Mouse (Mus musculus): ENCODE results near the gene Klc3. TPM values are rescaled to one million over a fixed set of nuclear protein-coding genes. Genes with fewer than 3 reads are reported as not detected.

Klc3 gene
- polyA plus RNA-seq, 1 experiment = 7.9 TPM

DNA sequence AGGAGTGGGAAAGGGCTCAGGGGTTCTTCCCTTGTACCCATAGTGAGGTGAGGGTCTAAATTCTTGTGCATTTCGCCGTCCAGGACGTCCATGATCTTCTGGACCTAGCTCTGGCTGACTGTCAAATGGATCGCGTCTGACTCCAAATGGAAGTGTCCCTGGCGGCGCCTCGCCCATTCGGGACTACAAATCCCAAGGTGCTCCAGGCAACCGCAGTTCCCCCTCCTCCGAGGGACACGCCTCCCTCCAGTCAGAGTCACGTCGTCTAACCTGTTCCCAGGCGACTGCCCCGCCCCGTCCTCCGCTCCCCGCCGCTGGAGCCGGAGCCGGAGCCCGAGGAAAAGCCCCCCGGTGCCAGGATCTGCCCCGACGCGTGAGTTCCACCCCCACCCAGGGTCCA, 43.0 kb downstream of the Klc3 start:
- DNase-seq (ENCODE audit: low spot score) = peak; percentile 74

DNA sequence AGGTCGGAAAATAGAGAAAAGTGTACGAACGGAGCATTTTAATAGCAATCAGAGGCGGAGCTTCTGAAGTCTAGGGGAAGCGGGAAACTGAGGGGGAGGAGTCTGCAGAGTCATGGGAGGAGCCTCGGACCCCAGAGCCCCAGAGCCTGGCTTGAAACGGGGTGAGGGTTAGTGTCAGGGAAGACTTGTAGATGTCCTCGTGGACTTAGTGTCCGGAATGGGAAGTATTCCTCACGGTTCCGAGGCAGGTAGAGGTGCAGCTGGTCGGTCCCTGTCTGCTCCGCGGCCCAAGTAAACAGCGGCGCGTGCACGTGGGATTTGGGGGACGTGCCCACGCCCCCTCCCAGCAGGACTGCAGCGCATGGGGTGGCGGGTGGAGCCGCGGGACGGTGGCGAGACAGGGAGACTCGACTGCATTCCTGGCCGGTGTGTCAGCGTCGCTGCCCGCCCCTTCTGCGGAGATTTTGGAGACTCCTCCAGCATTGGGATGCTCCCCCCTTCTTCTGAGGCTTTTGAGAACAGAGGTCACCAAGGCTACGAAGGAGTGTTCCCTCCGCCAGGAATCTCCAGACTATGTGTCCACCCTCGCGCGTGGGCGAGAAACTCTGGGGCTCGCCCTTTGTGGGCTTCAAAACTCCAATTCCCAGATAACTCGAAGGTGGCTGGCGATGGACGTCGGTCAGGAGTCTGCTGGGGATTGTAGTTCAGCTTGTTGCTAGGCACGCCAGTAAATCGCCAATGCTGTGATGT, 43.8 kb downstream of the Klc3 start:
- DNase-seq (ENCODE audit: low spot score) = peak; percentile 74

DNA sequence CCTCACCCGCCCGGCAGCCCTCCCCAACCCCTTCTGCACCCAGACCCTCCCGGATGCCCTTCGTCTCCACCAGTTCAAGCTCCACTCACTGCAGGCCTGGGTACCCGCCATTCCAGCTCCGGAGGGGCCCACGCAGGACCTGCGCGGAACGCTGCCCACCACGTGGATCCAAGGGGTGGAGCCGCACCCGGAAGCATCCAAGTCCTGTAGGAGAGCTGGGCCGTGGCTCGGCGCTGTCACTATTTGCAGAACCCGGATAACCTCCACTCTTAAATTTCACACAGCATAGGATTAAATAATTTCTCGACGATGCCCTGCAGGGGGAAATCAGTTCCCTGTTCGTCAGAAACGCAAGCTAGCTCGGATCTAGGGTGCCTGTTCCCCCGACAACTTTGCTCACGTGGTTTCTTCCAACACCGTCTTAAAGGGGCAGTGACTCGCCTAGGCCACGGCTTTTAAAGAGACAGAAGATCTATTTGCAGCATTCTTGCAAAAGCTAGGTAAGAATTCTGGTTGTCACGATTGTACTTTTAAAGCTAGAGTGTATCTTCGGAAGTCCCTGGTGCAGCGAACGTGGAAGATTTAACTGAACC, 44.5 kb downstream of the Klc3 start, which contains the start of the genes Cd3eap and Ppp1r13l:
Gene Cd3eap, minus strand, starts transcription at position 185 of the 593 bp plus-strand sequence.
Gene Ppp1r13l, plus strand, starts transcription at position 451 of the 593 bp plus-strand sequence.
- peak; percentile 78 for DNase-seq (ENCODE audit: low spot score)

DNA sequence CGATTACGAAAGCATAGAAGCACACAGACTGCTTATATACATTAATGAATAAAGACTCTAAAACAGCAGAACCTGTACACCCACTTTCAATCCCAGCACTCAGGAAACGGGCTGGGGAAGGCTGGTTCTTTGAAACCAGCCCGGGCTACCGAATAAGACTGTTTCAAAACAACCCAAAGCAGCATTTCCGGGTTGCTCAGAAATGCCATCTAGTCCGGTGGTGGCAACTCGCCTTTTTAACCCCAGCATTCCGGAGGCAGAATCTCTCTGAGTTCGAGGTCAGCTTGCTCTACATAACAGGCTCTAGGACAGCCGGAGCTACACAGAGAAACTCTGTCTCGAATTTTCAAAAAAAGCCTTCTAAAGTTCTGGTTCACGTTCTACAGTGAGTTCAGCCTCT, 45.3 kb downstream of the Klc3 start:
- no peak for DNase-seq (ENCODE audit: low spot score)

DNA sequence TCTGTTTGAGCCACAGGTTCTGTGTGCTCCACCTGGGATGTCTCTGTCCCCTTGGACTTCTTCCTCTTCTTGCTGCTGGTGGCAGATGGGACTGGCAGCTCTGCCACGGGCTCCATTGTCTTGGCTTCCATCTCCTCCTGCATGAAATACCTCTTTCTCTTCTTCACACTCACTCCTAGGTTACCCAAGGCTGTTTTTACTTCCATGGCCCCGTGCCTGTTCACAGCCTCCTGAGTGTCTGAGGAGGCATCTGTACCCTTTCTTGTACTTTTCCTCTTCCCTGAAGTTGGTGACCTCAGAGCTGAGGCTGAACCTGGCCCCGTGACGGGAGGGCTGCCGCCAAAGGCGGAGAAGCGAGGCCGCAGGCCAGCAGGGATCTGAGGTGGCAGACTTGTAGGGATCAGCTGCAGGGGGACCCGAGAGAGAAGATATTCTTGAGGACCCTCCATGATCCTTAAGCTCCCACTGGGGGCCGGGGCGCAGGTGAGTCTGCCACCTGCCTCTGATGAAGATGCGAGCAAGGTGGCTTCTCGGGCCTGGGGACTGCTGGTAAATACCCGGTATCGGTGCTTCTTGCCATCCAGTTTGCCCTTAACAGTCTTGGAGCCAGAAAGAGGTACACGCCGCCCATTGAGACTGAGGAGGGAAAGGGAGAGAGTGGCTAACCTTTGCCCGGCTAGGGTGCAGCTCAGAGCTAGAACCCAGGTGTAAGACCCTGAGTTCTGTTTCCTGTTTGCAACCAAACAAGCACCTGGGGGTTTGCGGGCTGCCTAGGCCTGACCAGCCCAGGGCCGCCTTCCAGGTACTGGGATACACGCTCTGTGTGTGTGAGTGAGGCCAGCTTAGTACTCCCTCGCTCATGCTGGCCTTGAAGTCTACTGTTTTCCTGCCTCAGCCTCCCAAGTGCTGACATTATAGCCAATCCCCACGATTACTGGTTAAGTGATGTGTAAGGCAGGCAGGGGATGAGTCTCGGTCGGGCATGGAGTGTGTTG, 46.2 kb downstream of the Klc3 start:
- DNase-seq (ENCODE audit: low spot score) = no peak

DNA sequence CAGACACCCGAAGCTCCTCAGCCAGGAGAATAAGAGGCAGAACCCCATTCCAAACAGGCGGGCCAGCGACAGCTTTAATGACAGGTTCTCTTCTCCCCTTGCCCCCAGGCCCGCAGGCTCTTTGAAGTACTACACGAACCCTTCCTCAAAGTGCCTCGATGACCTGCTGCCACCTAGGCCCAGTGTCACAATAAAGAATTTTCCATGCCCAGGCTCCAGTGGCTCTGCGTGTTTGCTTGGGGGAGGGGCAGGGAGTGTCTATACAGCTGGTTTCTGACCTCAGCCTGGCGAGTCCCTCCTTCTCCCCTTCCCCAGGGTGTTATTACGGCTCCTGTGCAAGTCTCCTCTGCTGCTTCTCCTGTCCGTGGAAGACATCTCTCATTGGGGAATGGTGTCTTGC, 47.6 kb downstream of the Klc3 start:
- no peak for DNase-seq (ENCODE audit: low spot score)

DNA sequence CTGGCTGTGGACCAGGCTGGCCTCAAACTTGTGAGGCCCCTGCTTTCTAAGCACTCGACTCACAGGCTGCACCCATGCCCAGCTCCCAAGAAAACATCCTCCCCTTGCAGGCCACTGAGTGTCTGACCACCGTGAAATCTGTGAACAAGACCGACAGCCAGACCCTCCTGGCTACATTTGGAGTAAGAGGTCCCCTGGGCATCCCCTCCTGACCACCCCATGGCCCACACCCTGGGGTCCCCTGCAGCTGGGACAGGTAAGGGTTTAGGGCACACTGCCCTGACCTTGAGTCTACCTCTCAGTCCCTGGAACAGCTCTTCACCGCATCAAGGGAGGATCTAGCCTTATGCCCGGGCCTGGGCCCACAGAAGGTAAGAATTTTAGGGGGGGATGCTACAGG, 48.9 kb downstream of the Klc3 start:
- no peak for DNase-seq (ENCODE audit: low spot score)

DNA sequence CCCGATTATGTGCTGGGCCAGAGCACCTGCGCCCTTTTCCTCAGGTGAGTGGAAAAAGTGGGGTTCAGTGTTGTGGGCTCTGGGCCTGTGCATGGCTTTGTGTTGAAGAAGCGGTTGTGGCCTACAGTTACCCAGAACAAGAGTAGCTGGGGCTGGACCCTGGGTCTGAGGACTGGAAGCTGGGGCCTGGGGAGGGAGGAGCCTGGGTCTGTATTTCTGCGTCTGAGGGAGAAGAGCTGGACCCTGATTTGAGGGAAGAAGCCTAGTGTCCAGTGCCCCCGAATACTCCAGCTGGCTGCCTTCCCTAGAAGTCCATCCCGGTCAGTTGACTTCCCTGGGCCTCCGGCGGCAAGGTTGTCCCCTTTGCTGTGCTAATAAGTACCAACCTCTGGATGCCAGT, 53.7 kb downstream of the Klc3 start:
- no peak for DNase-seq (ENCODE audit: low spot score)

DNA sequence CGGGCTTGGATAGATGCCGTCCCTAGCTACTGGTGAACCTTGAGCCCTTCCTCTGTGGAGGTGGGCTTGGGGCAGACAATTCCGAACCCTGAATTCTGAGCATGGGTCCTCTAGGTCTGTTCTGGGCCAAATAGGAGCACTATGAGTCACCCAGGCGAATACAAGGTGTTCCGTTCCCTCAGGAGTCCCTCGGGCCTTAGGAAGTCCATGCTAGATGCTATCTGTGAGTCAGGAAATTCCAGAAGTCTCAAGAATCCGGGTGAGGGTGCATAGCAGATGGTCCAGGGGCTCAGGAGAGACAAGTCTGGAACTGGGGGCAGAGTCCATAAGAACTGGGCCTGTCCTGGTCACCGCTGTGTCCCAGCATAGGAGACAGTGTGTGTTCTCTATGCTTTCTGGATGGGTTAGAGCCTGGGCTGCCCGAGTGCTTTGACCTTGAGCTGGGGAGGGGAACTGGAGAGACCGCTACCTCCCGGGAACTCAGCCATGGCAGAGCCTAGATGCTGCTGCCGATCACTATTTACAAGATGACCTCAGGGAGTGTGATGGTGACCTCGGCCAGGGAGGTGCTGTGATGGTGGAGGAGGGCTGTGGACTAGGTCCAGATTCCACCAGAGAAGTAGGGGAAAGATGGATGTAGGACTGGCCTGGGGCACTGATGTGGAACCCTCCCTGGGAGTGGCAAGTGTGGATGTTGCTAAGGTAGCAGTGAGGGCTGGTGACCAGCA, 54.6 kb downstream of the Klc3 start:
- DNase-seq (ENCODE audit: low spot score) = no peak

DNA sequence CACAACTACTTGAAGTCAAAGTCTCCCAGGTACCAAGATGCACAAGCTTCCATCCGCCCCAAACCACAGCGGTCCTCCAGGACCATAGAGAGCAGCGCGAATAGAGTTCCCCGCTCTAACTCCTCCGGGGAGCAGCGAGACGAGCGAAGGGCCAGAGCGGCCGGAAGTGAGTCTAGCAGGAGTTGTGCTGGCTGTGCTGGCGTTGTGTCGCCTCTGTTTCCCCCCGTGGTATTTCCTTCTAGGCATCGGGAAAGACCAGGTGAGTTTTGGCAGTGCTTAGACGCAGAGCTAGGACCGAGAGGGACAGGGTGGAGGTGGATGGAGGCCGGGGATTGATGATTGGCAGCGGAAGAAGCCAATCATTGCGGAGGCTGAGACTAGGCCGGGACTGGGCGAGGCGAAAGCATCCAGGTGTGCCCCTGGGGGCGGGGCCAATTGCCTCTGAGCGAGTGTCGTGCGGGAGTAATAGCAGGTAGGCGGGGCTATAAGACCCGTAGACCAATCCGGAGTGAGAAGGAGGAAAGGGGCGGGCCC, 58.9 kb downstream of the Klc3 start:
- DNase-seq (ENCODE audit: low spot score) = peak; percentile 82

Other genes with a start within 250 kb of the Klc3 start
- 0.09 and 0.28 TPM in 2 replicates for gene Gipr, start 238.0 kb downstream of the Klc3 start, polyA plus RNA-seq (2012; rRNA removed)
- gene Eml2, start 227.7 kb downstream of the Klc3 start, polyA plus RNA-seq (2012; rRNA removed) = 58.3 and 61.8 TPM in 2 replicates
- gene Gpr4, start 191.6 kb downstream of the Klc3 start, polyA plus RNA-seq (2012; rRNA removed) = 13.5 and 14.3 TPM in 2 replicates
- gene Opa3, start 175.8 kb downstream of the Klc3 start, polyA plus RNA-seq (2012; rRNA removed) = 18.1 and 19.4 TPM in 2 replicates
- 133 and 146 TPM in 2 replicates for gene Vasp, start 132.3 kb downstream of the Klc3 start, polyA plus RNA-seq (2012; rRNA removed)
- 0.04 and 0.29 TPM in 2 replicates for gene Ppm1n, start 124.0 kb downstream of the Klc3 start, polyA plus RNA-seq (2012; rRNA removed)
- gene Rtn2, start 121.5 kb downstream of the Klc3 start, polyA plus RNA-seq (2012; rRNA removed) = 36.2 and 45.7 TPM in 2 replicates
- gene Fosb, start 94.1 kb downstream of the Klc3 start, polyA plus RNA-seq (2012; rRNA removed) = 1.5 and 2.6 TPM in 2 replicates
- 42.3 and 47.5 TPM in 2 replicates for gene Ercc1, start 59.3 kb downstream of the Klc3 start, polyA plus RNA-seq (2012; rRNA removed)
- 8.9 and 9.8 TPM in 2 replicates for gene Cd3eap, start 44.6 kb downstream of the Klc3 start, polyA plus RNA-seq (2012; rRNA removed)
- gene Ppp1r13l, start 44.4 kb downstream of the Klc3 start, polyA plus RNA-seq (2012; rRNA removed) = 16.5 and 19.6 TPM in 2 replicates
- gene Ercc2, start 22.1 kb downstream of the Klc3 start, polyA plus RNA-seq (2012; rRNA removed) = 23.8 and 24.5 TPM in 2 replicates
- gene Ckm, start 672 bp upstream of the Klc3 start, polyA plus RNA-seq (2012; rRNA removed) = 417 and 477 TPM in 2 replicates
- 13.3 and 19.4 TPM in 2 replicates for gene Mark4, start 54.7 kb upstream of the Klc3 start, polyA plus RNA-seq (2012; rRNA removed)
- gene Exoc3l2, start 59.2 kb upstream of the Klc3 start, polyA plus RNA-seq (2012; rRNA removed) = 8.4 and 10.2 TPM in 2 replicates
- 6.6 and 7.4 TPM in 2 replicates for gene Bloc1s3, start 104.3 kb upstream of the Klc3 start, polyA plus RNA-seq (2012; rRNA removed)
- 58.7 and 77.3 TPM in 2 replicates for gene Trappc6a, start 104.3 kb upstream of the Klc3 start, polyA plus RNA-seq (2012; rRNA removed)
- 1.5 and 1.6 TPM in 2 replicates for gene Nkpd1, start 113.7 kb upstream of the Klc3 start, polyA plus RNA-seq (2012; rRNA removed)
- gene Ppp1r37, start 159.0 kb upstream of the Klc3 start, polyA plus RNA-seq (2012; rRNA removed) = 61.4 and 64.8 TPM in 2 replicates
- 6.2 and 7.0 TPM in 2 replicates for gene Zfp296, start 173.2 kb upstream of the Klc3 start, polyA plus RNA-seq (2012; rRNA removed)
- 69.0 TPM in 2 replicates for gene Gemin7, start 173.5 kb upstream of the Klc3 start, polyA plus RNA-seq (2012; rRNA removed)
- gene Clasrp, start 200.4 kb upstream of the Klc3 start, polyA plus RNA-seq (2012; rRNA removed) = 68.9 and 76.5 TPM in 2 replicates
- 22.5 and 23.5 TPM in 2 replicates for gene Relb, start 225.3 kb upstream of the Klc3 start, polyA plus RNA-seq (2012; rRNA removed)